Mouse (Mus musculus) stomach, embryonic 16.5 days (tissue): ENCODE measurements around the gene Srrt. TPM values are rescaled to one million over a fixed set of nuclear protein-coding genes. Genes with fewer than 3 reads are reported as not detected.

ENCODE experiments used
- ATAC-seq: fragments of 200-750 bp; cut with Nextera tagmentation; 2 replicates; pipeline ENCODE4 v1.8.0; 2017; ENCODE audit warnings: moderate number of reproducible peaks, moderate TSS enrichment; ENCODE audit not compliant: insufficient read depth, low FRiP score
- H3K27ac ChIP-seq: fragments of 300-500 bp; sonication (generic); 2 replicates; pipeline ENCODE4 v1.5.1; 2014; ENCODE audit warnings: low read length
- H3K27me3 ChIP-seq: fragments of 300-500 bp; sonication (generic); 2 replicates; pipeline ENCODE4 v1.6.1; 2014; ENCODE audit warnings: low read length, control low read depth, mixed read lengths; ENCODE audit not compliant: control insufficient read depth, insufficient read depth
- H3K36me3 ChIP-seq: fragments of 300-500 bp; sonication (generic); 2 replicates; pipeline ENCODE4 v1.6.1; 2014; ENCODE audit warnings: low read length; ENCODE audit not compliant: control insufficient read depth, insufficient read depth
- H3K4me1 ChIP-seq: fragments of 300-500 bp; sonication (generic); 2 replicates; pipeline ENCODE4 v1.6.1; 2014; ENCODE audit warnings: low read length, control low read depth, mixed read lengths; ENCODE audit not compliant: control insufficient read depth, insufficient read depth
- H3K4me2 ChIP-seq: fragments of 300-500 bp; sonication (generic); 2 replicates; pipeline ENCODE4 v1.6.1; 2014; ENCODE audit warnings: low read depth, low read length, mixed read lengths
- H3K4me3 ChIP-seq: fragments of 300-500 bp; sonication (generic); replicated peaks from 2 replicates; pipeline ENCODE4 v1.5.1; 2014; ENCODE audit warnings: mild to moderate bottlenecking, low read length
- H3K9ac ChIP-seq: fragments of 300-500 bp; sonication (generic); 2 replicates; pipeline ENCODE4 v1.6.1; 2014; ENCODE audit warnings: low read length
- H3K9me3 ChIP-seq: fragments of 300-500 bp; sonication (generic); replicated peaks from 2 replicates; pipeline ENCODE4 v1.6.1; 2016; ENCODE audit warnings: low read length, control low read depth; ENCODE audit not compliant: control insufficient read depth
- WGBS: fragments of 180-500 bp; shearing (Covaris S2); extraction: QIAGEN DNeasy Blood & Tissue Kit; methylation state at CpG from one replicate; pipeline ENCODE4 v1.1.7; 2014; 5-methylcytosine and 5-hydroxymethylcytosine counted together
- microRNA-seq: library from miRNA; unstranded; fragments of <30 nt; microRNA quantifications from one replicate; pipeline ENCODE4, GENCODE M21; 2016
- polyA plus RNA-seq: library from polyadenylated mRNA; unstranded; fragments of >200 nt; fragmentation: Nextera tagmentation; extraction: Ambion mirVana; gene quantifications from 2 replicates; pipeline ENCODE4 v1.2.1, GENCODE M21; 2015

The Srrt gene
- polyA plus RNA-seq, 1 experiment from 2014 or later, result 113 TPM

GRCm38 (mm10) chr5:137268131-137268910 is 39.2 kb downstream of the Srrt start:
- Histone ChIP-seq H3K4me3 (peak overlapping the region; percentile 3; the same call in 1 of the 2 replicates), H3K27ac (no peak overlapping the region), H3K27me3 (no peaks in the 10 kb centered on the region), H3K4me1 (no peaks in the 10 kb centered on the region), H3K9ac (peak overlapping the region; percentile 18; the same call in 1 of the 2 replicates), H3K36me3 (no peaks in the 10 kb centered on the region), H3K9me3 (no peaks in the 10 kb centered on the region), H3K4me2 (peak overlapping the region; percentile 27)
- 25% methylated on average over 18 of the region's 18 CpGs for WGBS
- no peak; the same call in 1 of the 2 replicates for ATAC-seq

- H3K36me3 ChIP-seq, result no peaks in the 10 kb centered on the region
- no peaks in the 10 kb centered on the region for H3K27me3 ChIP-seq
- 86% methylated on average over 11 of the region's 11 CpGs for WGBS
- ATAC-seq, result no peak
- no peak overlapping the region for H3K4me2 ChIP-seq
- no peaks in the 10 kb centered on the region for H3K9me3 ChIP-seq
- no peak overlapping the region for H3K4me3 ChIP-seq
- no peak overlapping the region for H3K27ac ChIP-seq
- no peaks in the 10 kb centered on the region for H3K4me1 ChIP-seq
- H3K9ac ChIP-seq, result no peak overlapping the region
Observed at GRCm38 (mm10) chr5:137264787-137265186, 42.7 kb downstream of the Srrt start.

GRCm38 (mm10) chr5:137263897-137264720 is 43.4 kb downstream of the Srrt start:
- no peaks in the 10 kb centered on the region for H3K36me3 ChIP-seq
- no peaks in the 10 kb centered on the region for H3K27me3 ChIP-seq
- WGBS, result 67% methylated on average over 14 of the region's 14 CpGs
- no peak for ATAC-seq
- H3K27ac ChIP-seq, result no peak overlapping the region
- no peaks in the 10 kb centered on the region for H3K4me1 ChIP-seq
- H3K9ac ChIP-seq, result no peak overlapping the region
- H3K9me3 ChIP-seq, result no peaks in the 10 kb centered on the region
- no peak overlapping the region for H3K4me3 ChIP-seq
- H3K4me2 ChIP-seq, result no peak overlapping the region

Small RNAs within 50 kb of the gene (microRNA-seq; reads per million reads assigned to microRNA genes)
- gene Mir7036 (0.83 reads per million), gene Mir8116 (not detected)

Other genes with a start within 250 kb of the Srrt start
- gene Serpine1, start 235.4 kb downstream of the Srrt start, polyA plus RNA-seq, result 0.24 and 0.45 TPM in 2 replicates
- gene Trim56, start 191.5 kb downstream of the Srrt start, polyA plus RNA-seq, result 8.1 and 9.3 TPM in 2 replicates
- 0.15 TPM in 1 of 2 replicates, not detected in the other for gene Muc3, start 158.4 kb downstream of the Srrt start, polyA plus RNA-seq
- gene Muc3a, start 95.3 kb downstream of the Srrt start, polyA plus RNA-seq, result 1.1 TPM in 2 replicates
- 9.8 and 10.8 TPM in 2 replicates for gene Ache, start 20.2 kb downstream of the Srrt start, polyA plus RNA-seq
- 7.3 and 8.6 TPM in 2 replicates for gene Ufsp1, start 13.0 kb downstream of the Srrt start, polyA plus RNA-seq
- gene Trip6, start 6.7 kb upstream of the Srrt start, polyA plus RNA-seq, result 77.6 and 77.8 TPM in 2 replicates
- 12.6 and 13.7 TPM in 2 replicates for gene Slc12a9, start 25.9 kb upstream of the Srrt start, polyA plus RNA-seq
- gene Ephb4, start 42.4 kb upstream of the Srrt start, polyA plus RNA-seq, result 31.3 and 31.6 TPM in 2 replicates
- 0.99 TPM in 2 replicates for gene Zan, start 169.4 kb upstream of the Srrt start, polyA plus RNA-seq
- 46.4 and 48.1 TPM in 2 replicates for gene Pop7, start 194.8 kb upstream of the Srrt start, polyA plus RNA-seq
- gene Gigyf1, start 210.9 kb upstream of the Srrt start, polyA plus RNA-seq, result 7.7 and 9.0 TPM in 2 replicates
- not detected in 2 replicates for gene Epo, start 225.6 kb upstream of the Srrt start, polyA plus RNA-seq
- 257 and 284 TPM in 2 replicates for gene Gnb2, start 225.8 kb upstream of the Srrt start, polyA plus RNA-seq
- 3.6 TPM in 2 replicates for gene Actl6b, start 245.8 kb upstream of the Srrt start, polyA plus RNA-seq